Mouse (Mus musculus): Measurements from ENCODE around the gene Rnh1.

Rnh1 gene

GRCm38 (mm10) chr7:141204546-141204945 is 31.9 kb upstream of the Rnh1 start:
- no peak for DNase-seq

- DNase-seq = no peak
These were observed 25.5 kb upstream of the Rnh1 start for GRCm38 (mm10) chr7:141198121-141198520.

DNA sequence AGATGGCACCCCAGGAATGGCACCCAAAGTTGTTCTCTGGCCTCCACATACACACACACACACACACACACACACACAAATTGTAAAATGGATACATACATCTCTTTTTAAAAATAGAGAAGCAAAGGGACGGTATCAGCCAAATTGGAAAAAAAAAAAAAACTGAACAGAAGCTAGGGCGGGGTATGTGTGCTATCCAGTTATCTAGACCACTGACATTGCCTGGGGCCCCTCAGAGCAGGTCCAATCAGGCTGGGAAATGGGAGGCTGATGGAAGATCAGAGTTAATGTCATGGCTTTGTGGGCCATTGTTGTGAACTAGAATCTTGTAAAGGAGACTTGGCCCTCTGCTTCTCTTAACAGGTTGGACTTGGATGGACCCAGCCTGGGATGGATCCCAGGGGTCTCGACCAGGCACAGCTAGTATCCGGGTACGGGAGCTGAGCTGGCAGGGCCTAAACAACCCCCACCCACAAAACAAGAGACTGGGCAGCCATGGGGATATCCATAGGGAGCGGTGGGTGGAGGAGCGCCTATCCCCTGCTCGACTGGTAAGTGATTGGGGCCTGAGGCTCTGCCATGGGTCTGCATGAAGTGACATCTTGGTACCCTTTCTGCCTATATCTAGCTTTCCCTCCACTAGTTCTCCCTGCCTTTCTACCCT is 24.1 kb upstream of the Rnh1 start:
- no peak for DNase-seq

DNA sequence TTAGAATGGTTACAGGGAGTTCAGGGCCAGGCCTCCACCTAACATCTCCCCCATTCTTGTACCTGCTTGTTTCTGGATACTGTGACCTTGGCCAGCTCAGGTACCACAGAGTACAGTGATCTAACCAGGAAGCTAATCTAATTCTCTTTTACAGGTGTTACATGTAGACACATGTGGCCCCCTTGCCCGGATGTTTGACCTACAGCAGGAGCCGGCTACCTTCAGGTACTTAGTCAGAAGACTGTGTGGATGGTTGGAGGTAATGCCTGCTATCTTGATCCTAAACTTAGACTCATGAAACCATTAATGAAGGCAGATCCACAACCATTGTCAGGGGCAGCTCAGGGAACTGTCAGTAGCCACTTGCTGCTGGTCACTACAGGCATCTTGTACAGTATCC is 23.1 kb upstream of the Rnh1 start:
- DNase-seq = no peak

GRCm38 (mm10) chr7:141194830-141195229 is 22.2 kb upstream of the Rnh1 start:
- DNase-seq = peak; percentile 90 to 92

GRCm38 (mm10) chr7:141194409-141194808 is 21.8 kb upstream of the Rnh1 start:
- no peak for DNase-seq

DNA sequence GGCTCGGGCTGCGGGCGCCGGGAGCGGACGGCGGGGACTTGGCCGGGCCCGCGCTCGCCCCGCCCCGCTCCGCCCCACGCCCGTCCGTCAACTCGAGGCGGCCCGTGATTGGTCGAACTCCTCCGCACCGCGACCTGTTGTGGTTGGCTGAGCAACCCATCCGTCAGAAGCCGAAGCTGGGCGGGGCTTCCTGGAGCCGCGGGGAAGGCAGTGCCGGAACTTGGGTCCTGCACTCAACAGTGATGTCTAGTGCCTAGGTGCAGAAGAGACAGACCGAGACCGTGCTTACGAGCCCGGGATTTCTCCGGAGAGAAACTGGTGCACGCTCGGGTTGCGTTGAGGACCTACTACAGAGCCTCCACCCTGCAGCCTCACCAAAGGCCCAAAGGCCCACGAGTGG is 21.3 kb upstream of the Rnh1 start, which contains the start of the genes Hras and Lrrc56:
Gene Hras (minus strand): TSS at position 58 of the 400 bp plus-strand sequence.
Gene Lrrc56 (plus strand): TSS at position 210 of the 400 bp plus-strand sequence.
- peak; percentile 98 for DNase-seq

DNA sequence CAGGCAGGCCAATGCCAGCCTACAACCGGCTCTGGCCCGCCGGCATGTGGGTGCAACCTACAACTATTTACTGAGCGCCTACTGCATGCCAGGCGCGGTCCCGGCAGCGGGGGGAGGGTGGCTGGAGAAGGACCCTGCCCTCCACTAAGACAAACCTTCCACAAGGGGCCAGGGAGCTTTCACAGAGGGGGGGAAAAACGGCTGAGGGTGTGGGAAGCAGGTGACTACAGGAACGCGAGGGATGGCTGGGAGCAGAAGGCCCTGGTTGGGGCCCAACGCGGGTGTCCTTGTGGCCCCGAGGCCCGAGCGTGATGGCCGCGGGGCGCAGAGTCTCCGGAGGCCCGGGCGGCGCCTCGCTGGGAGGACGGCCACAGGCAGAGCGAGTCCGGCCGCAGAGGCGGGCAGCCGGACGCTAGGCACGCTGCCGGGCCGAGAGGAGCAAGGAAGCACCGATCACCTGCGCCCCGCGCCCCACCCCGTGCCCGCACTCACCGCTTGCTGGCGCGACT is 20.7 kb upstream of the Rnh1 start:
- DNase-seq = peak; percentile 55 to 65

DNA sequence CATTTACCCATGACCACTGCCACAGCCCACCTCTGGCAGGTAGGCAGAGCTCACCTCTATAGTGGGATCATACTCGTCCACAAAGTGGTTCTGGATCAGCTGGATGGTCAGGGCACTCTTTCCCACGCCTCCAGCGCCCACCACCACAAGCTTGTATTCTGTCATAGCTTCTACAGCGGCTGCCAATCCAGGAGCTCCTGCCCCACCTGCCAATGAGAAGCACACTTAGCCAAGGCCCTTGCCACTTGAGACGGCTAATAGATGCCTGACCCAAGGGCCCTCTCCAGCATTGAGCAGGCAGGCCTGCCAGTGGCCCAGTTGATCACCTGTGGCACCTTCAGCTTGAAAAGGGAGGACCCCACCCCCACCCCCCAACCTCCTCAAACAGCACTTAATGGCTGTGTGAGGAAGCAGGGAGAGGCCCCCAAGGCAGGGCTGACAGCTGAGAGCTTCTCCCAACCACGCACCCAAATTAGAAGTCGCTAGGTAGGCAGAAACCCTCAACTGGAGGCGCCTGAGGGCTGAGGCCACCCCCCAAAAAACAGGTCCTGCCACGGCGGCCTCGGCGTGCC is 20.2 kb upstream of the Rnh1 start:
- peak; percentile 81 to 86 for DNase-seq

- DNase-seq = no peak
These were observed 19.4 kb upstream of the Rnh1 start for GRCm38 (mm10) chr7:141191796-141192685.

- peak; percentile 17 to 43 for DNase-seq
These were observed 18.4 kb upstream of the Rnh1 start for GRCm38 (mm10) chr7:141191036-141191435.

DNA sequence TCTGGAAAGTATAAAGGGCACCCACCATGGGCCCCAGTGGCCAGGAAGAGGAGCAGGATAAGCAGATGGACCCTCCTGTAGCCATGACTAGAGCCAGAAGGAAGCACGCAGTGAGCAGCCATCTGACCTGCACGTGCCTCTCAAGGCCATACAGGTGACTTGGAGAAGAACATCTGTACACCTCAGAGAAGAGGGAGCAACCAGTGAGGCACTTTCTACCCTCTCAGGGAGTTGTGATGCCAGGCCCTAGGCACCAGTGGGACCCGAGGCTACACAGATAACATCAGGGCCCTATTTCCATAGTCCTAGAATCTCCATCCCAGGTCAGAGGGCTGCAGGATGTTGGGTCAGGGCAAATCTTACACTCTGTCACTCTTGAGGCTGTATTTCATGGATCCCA is 17.6 kb upstream of the Rnh1 start:
- no peak for DNase-seq

- no peak for DNase-seq
These were observed 16.1 kb upstream of the Rnh1 start for GRCm38 (mm10) chr7:141188733-141189132.

DNA sequence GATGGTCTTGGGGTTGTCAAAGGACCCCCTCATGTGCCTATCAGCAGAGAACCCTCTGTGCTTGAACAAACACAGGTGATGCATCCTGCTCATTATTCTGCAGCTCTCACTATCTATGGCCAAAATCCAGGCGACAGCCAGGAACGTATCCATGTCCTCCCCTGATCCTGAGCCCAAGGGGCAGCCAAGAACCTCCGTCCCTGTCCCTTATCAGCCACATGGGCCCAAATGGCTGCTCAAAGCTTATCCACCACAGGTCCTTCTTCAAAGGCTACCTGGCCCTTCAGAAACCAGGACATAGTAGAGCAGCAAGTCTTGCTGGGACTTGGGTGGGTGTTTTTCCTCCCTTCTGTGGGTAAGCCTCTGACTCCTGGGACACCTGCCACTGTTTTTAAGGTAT is 15.5 kb upstream of the Rnh1 start:
- DNase-seq = no peak

DNA sequence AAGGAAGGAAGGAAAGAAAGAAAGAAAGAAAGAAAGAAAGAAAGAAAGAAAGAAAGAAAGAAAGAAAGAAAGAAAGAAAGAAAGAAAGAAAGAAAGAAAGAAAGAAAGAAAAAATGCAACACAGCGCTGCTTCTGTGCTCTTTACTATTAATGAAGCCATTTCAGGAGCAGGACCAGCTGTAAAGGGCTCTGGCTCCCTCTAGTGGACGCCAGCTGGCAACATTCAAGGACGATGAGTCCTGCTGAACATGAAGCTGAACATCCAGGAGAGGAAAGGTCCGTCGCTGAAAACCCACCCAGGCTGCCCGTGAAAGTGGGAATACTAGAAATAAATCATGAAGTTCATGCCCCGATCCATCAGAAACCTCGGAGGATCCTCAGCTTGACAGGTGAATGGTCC is 3.5 kb upstream of the Rnh1 start:
- peak; percentile 85 to 88 for DNase-seq

GRCm38 (mm10) chr7:141175068-141175467 is 2.4 kb upstream of the Rnh1 start:
- no peak for DNase-seq

DNA sequence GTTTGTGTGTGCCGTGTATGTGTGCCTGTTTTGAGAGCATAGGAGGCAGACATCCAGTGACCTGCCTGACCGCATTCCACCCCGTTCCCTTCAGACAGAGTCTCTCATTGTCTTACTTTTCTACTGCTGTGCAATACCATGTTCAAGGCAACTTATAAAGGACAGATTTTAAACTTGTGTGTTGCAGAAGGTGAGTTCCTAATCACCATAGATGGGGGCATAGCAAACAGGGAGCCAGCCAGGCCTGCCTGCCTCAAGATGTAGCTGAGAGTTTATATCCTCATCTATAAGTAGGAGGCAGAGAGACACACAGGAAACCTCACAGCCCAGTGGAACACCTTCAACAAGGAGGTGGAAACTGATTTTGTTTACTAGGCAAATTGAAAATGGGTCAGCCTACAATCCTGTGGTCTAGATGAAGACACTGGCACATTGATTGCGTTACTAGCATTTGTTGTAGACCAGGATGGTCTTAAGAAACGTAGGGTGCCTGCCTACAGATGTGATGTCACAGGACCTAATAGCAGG is 730 bp upstream of the Rnh1 start:
- DNase-seq = no peak

- peak in 1 of 2 experiments; percentile 21 for DNase-seq
These were observed 2.8 kb downstream of the Rnh1 start for GRCm38 (mm10) chr7:141169866-141170265.

GRCm38 (mm10) chr7:141169300-141169699 is 3.4 kb downstream of the Rnh1 start:
- peak; percentile 77 to 89 for DNase-seq

- DNase-seq = peak; percentile 91 to 93
These were observed 4.1 kb downstream of the Rnh1 start for GRCm38 (mm10) chr7:141168518-141168953.

DNA sequence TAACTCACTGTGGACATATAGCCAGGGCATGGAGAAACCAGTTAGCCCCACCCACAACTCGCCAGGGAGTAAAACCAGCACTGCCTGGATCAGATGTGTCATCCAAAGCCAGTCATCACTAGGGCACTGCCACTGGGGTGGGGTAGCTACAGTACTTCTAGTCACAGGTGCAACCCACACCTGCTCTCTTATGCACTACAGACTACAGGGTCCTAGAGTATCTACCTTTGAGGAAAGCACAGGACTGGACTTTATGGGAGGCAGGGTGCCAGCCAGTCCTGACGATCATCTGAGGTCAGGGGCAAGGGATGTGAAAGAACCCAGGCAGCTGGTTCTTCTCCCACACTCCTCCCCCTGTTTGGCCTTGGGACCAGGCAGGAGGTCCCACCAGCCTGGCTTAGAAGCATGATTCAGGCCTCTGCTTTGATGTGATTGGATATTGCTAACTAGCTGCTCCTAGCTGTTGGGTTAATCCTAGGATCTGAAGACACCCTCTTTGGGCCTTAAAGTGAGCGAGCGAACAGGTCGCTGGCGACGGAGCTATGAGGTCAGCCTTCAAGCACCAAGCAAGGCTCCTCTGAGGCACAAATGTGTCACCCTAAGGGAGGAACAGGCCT is 4.6 kb downstream of the Rnh1 start:
- DNase-seq = peak; percentile 53 to 65

DNA sequence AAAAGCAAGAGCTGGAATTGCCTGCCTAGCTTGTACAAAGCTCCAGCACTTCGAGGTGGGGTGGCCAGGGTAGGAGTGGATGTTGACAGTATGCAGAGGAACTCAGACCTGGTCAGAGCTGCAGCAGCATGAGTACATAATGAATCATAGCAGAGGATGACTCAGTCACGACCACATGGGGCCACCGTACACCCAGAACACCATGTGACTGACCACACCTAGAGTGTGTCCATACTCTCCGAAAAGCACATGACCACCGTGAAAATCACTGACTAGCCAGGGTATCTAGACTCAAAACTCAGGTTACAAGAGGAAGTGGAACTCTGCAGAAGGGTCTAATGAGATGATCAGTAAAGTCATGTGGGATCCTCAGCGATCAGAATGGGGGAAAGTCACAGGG is 7.8 kb downstream of the Rnh1 start:
- peak; percentile 60 to 67 for DNase-seq

- DNase-seq = no peak
These were observed 8.3 kb downstream of the Rnh1 start for GRCm38 (mm10) chr7:141164397-141164796.

Data from lung, adult 18-20 months (tissue).